ENCODE assay signal across 8 mouse cellular contexts in the genomic region with DNA sequence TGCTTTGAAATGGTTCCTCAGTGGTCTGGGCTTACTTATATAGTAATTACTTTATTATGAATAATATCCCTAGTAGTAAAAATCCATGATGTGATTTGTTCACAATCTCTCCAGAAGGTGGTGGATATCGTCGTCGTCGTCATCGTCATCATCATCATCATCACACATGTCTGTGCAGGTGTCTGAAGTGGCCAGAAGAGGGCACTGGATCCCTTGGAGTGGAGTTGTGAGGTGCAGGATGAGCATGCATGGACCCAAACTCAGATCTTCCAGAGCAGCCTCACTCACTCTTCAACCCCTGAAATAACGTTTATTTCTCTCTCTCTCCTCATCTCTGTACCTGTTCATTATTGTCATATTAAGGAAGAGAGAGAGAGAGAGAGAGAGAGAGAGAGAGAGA. TPM values are rescaled to one million over a fixed set of nuclear protein-coding genes. Genes with fewer than 3 reads are reported as not detected.
A peak's percentile ranks its signal among the peaks of the same experiment; 100 is the strongest.
DNase-seq lines count a peak whose midpoint lies in the region; ATAC-seq and TF ChIP-seq lines count a peak whose summit lies in the region.

No protein-coding gene starts in this region.

- no peak for TF ChIP-seq POLR2A in cerebellum, adult 2 months (IDR thresholded peaks at IDR 0.05; ENCODE audit: borderline replicate concordance, insufficient read depth, low read length)

- no peak overlapping the region for H3K4me3 ChIP-seq in kidney, embryonic 16.5 days (ENCODE audit: low read length)
- no peak overlapping the region for H3K4me3 ChIP-seq in cerebellum, adult 2 months (replicated peaks; ENCODE audit: insufficient read depth, low read depth, low read length)
- H3K4me3 ChIP-seq in forebrain, postnatal 0 days (ENCODE audit: low read depth, low read length) = no peak overlapping the region

- intact Hi-C loops in heart, postnatal 36 days (cut with DNase I) = no loop called here

- peak; percentile 67 for TF ChIP-seq CTCF in cerebellum, adult 2 months (IDR thresholded peaks at IDR 0.05; ENCODE audit: borderline replicate concordance, insufficient read depth, low read depth, low read length)
- peak; percentile 85 for TF ChIP-seq CTCF in forebrain, postnatal 0 days (IDR thresholded peaks at IDR 0.05; ENCODE audit: low read depth)

- H3K36me3 ChIP-seq in kidney, embryonic 16.5 days (ENCODE audit: insufficient read depth, low read length) = no peaks in the 10 kb centered on the region
- no peaks in the 10 kb centered on the region for H3K36me3 ChIP-seq in forebrain, postnatal 0 days (ENCODE audit: insufficient read depth)

- no peak; the same call in 1 of the 2 replicates for ATAC-seq in kidney, embryonic 16.5 days (ENCODE audit: low FRiP score, low TSS enrichment)
- peak; percentile 84 for ATAC-seq in forebrain, postnatal 0 days
- peak; percentile 92 for ATAC-seq in megakaryocyte progenitor cell, adult 5-6 weeks (replicated peaks; ENCODE audit: poor library complexity)

- no peaks in the 10 kb centered on the region for H3K4me1 ChIP-seq in kidney, embryonic 16.5 days (ENCODE audit: insufficient read depth, low read length)
- peaks cover 8% of the 10 kb centered on the region for H3K4me1 ChIP-seq in cerebellum, adult 2 months (ENCODE audit: control insufficient read depth, insufficient read depth, low read length)
- no peaks in the 10 kb centered on the region for H3K4me1 ChIP-seq in forebrain, postnatal 0 days (ENCODE audit: insufficient read depth)

- no peak overlapping the region for H3K27ac ChIP-seq in kidney, embryonic 16.5 days (ENCODE audit: low read length)
- no peak overlapping the region for H3K27ac ChIP-seq in cerebellum, adult 2 months (ENCODE audit: insufficient read depth, low read length)
- no peak overlapping the region for H3K27ac ChIP-seq in forebrain, postnatal 0 days (ENCODE audit: low read depth, low read length)

- no peak overlapping the region for H3K9ac ChIP-seq in kidney, embryonic 16.5 days (replicated peaks; ENCODE audit: low read length)
- H3K9ac ChIP-seq in forebrain, postnatal 0 days = no peak overlapping the region

- no peaks in the 10 kb centered on the region for H3K27me3 ChIP-seq in kidney, embryonic 16.5 days (ENCODE audit: insufficient read depth, low read length)
- H3K27me3 ChIP-seq in cerebellum, adult 2 months (ENCODE audit: control insufficient read depth, insufficient read depth, low read length) = no peaks in the 10 kb centered on the region
- no peaks in the 10 kb centered on the region for H3K27me3 ChIP-seq in forebrain, postnatal 0 days (ENCODE audit: insufficient read depth, low read length)

- no peak overlapping the region for H3K4me2 ChIP-seq in kidney, embryonic 16.5 days (replicated peaks; ENCODE audit: low read depth, low read length)
- H3K4me2 ChIP-seq in forebrain, postnatal 0 days (ENCODE audit: low read depth) = peak overlapping the region; percentile 31

- H3K9me3 ChIP-seq in kidney, embryonic 16.5 days (ENCODE audit: low read length) = no peaks in the 10 kb centered on the region
- no peaks in the 10 kb centered on the region for H3K9me3 ChIP-seq in forebrain, postnatal 0 days (ENCODE audit: low read length)

- 11% methylated on average over 6 of the region's 6 CpGs for WGBS in kidney, embryonic 16.5 days
- WGBS in cerebellum, adult 2 months = 10% methylated on average over 6 of the region's 6 CpGs
- WGBS in forebrain, postnatal 0 days = 12% methylated on average over 6 of the region's 6 CpGs

- peak; percentile 15 for DNase-seq in kidney, adult 18-20 months
- DNase-seq in cerebellum, adult 2 months = peak; percentile 19 to 39
- peak; percentile 70 for DNase-seq in forebrain, postnatal 0 days
- peak; percentile 22 to 45 for DNase-seq in layer of hippocampus, adult 8-10 months (ENCODE audit: low spot score in 2 of 2)
- DNase-seq in right cerebral cortex, postnatal 4 days = peak; percentile 26
- no peak for DNase-seq in heart, postnatal 36 days

RNA-seq across cellular contexts. Expression of a gene that starts 14.4 kb away (rescaled TPM):
- not detected in 2 replicates for polyA plus RNA-seq in kidney, embryonic 16.5 days (2015; fragmentation: Nextera tagmentation; extraction: Ambion mirVana)
- not detected in 2 replicates for polyA plus RNA-seq in cerebellum, adult 2 months (2012; rRNA removed)
- not detected in 2 replicates for total RNA-seq in forebrain, postnatal 0 days (2014; rRNA removed)
- polyA plus RNA-seq in forebrain, postnatal 0 days (2015; fragmentation: Nextera tagmentation; extraction: Ambion mirVana) = not detected in 2 replicates
- total RNA-seq in layer of hippocampus, adult 8-10 months (2022) = not detected
- not detected in 2 replicates for total RNA-seq in megakaryocyte progenitor cell, adult 5-6 weeks (2015)
- not detected in 2 replicates for total RNA-seq in megakaryocyte progenitor cell, adult 5-6 weeks (2017)
- not detected for total RNA-seq in heart, postnatal 36 days (2021)

RNA-seq across cellular contexts. Expression of a gene that starts 40.5 kb away (rescaled TPM):
- 18.1 and 20.4 TPM in 2 replicates for polyA plus RNA-seq in kidney, embryonic 16.5 days (2015; fragmentation: Nextera tagmentation; extraction: Ambion mirVana)
- 17.6 and 19.8 TPM in 2 replicates for polyA plus RNA-seq in cerebellum, adult 2 months (2012; rRNA removed)
- 5.5 and 9.0 TPM in 2 replicates for total RNA-seq in forebrain, postnatal 0 days (2014; rRNA removed)
- polyA plus RNA-seq in forebrain, postnatal 0 days (2015; fragmentation: Nextera tagmentation; extraction: Ambion mirVana) = 2.7 and 2.8 TPM in 2 replicates
- 1 to 10 TPM; 6.7 to 9.4 (median 8.4) TPM for total RNA-seq in layer of hippocampus, adult 8-10 months (2022)
- total RNA-seq in megakaryocyte progenitor cell, adult 5-6 weeks (2015) = 0.73 and 1.3 TPM in 2 replicates
- 0.54 and 0.78 TPM in 2 replicates for total RNA-seq in megakaryocyte progenitor cell, adult 5-6 weeks (2017)
- 10 to 100 TPM; 12.0 to 15.2 TPM for total RNA-seq in heart, postnatal 36 days (2021)

RNA-seq across cellular contexts. Expression of a gene that starts 58.2 kb away (rescaled TPM):
- polyA plus RNA-seq in kidney, embryonic 16.5 days (2015; fragmentation: Nextera tagmentation; extraction: Ambion mirVana) = 62.7 and 67.2 TPM in 2 replicates
- polyA plus RNA-seq in cerebellum, adult 2 months (2012; rRNA removed) = 86.6 and 95.0 TPM in 2 replicates
- total RNA-seq in forebrain, postnatal 0 days (2014; rRNA removed) = 37.0 and 57.4 TPM in 2 replicates
- polyA plus RNA-seq in forebrain, postnatal 0 days (2015; fragmentation: Nextera tagmentation; extraction: Ambion mirVana) = 46.5 and 58.8 TPM in 2 replicates
- total RNA-seq in layer of hippocampus, adult 8-10 months (2022) = 10 to 100 TPM; 21.3 to 41.5 (median 31.6) TPM
- total RNA-seq in megakaryocyte progenitor cell, adult 5-6 weeks (2015) = 23.1 and 26.9 TPM in 2 replicates
- total RNA-seq in megakaryocyte progenitor cell, adult 5-6 weeks (2017) = 9.1 and 9.6 TPM in 2 replicates
- 10 to 100 TPM; 42.3 to 42.7 TPM for total RNA-seq in heart, postnatal 36 days (2021)

Comparison
In these comparisons a context has a peak if more than half of its experiments do, and no peak if none do; other contexts are left out.
1. DNase-seq: peak in kidney, adult 18-20 months (single experiment), cerebellum, adult 2 months (2 of 2), forebrain, postnatal 0 days (single experiment), layer of hippocampus, adult 8-10 months (2 of 2) and right cerebral cortex, postnatal 4 days (single experiment); none in heart, postnatal 36 days (0 of 2).